Mouse (Mus musculus): ENCODE measurements around the gene Cpa2. TPM values are rescaled to one million over a fixed set of nuclear protein-coding genes. Genes with fewer than 3 reads are reported as not detected.

Gene Cpa2
- total and polyA plus RNA-seq, 2 experiments from 2014 or later, result 6.2 to 13.0 TPM

- no peaks in the 10 kb centered on the region for H3K27me3 ChIP-seq (ENCODE audit: insufficient read depth, low read length)
- no peak overlapping the region for H3K27ac ChIP-seq (ENCODE audit: low read depth, low read length)
- DNase-seq (ENCODE audit: low spot score) (no peak), ATAC-seq (ENCODE audit: low FRiP score) (no peak)
- no peak overlapping the region for H3K4me3 ChIP-seq (ENCODE audit: low read depth, low read length)
- no peak overlapping the region for H3K9ac ChIP-seq (replicated peaks; ENCODE audit: low read length, poor library complexity, severe bottlenecking)
- 95% methylated on average over 6 of the region's 6 CpGs for WGBS
- no peaks in the 10 kb centered on the region for H3K4me1 ChIP-seq (ENCODE audit: insufficient read depth, low read length)
- no peaks in the 10 kb centered on the region for H3K9me3 ChIP-seq (ENCODE audit: low read length)
- no peaks in the 10 kb centered on the region for H3K36me3 ChIP-seq (ENCODE audit: insufficient read depth, low read length)
- H3K4me2 ChIP-seq (ENCODE audit: low read depth, low read length, poor library complexity, severe bottlenecking), result no peak overlapping the region
- no peak for TF ChIP-seq CTCF (IDR thresholded peaks at IDR 0.05)
Measured at GRCm38 (mm10) chr6:30564051-30564450, 22.7 kb downstream of the Cpa2 start.

- H3K27me3 ChIP-seq (ENCODE audit: insufficient read depth, low read length), result no peaks in the 10 kb centered on the region
- H3K9ac ChIP-seq (replicated peaks; ENCODE audit: low read length, poor library complexity, severe bottlenecking), result no peak within 1 kb of the TSS
- DNase-seq (ENCODE audit: low spot score), result no peak
- 68% methylated on average over 5 of the region's 5 CpGs for WGBS
- no peak for ATAC-seq (ENCODE audit: low FRiP score)
- H3K36me3 ChIP-seq (ENCODE audit: insufficient read depth, low read length), result no peaks in the 10 kb centered on the region
- no peak within 1 kb of the TSS for H3K4me3 ChIP-seq (ENCODE audit: low read depth, low read length)
- H3K9me3 ChIP-seq (ENCODE audit: low read length), result no peaks in the 10 kb centered on the region
- no peak within 1 kb of the TSS for H3K4me2 ChIP-seq (ENCODE audit: low read depth, low read length, poor library complexity, severe bottlenecking)
- H3K27ac ChIP-seq (ENCODE audit: low read depth, low read length), result no peak within 1 kb of the TSS
- 0 out of 2 replicates have a peak, but pooled peaks cover 6% of the 10 kb centered on the region for H3K4me1 ChIP-seq (ENCODE audit: insufficient read depth, low read length)
- no peak for TF ChIP-seq CTCF (IDR thresholded peaks at IDR 0.05)
Measured at GRCm38 (mm10) chr6:30568069-30568468, 26.7 kb downstream of the Cpa2 start, which contains the start of gene Cpa4. TSS of gene Cpa4 (plus strand) at chr6:30568369.

- Histone ChIP-seq H3K4me1 (ENCODE audit: insufficient read depth, low read length) (0 out of 2 replicates have a peak, but pooled peaks cover 6% of the 10 kb centered on the region), H3K9ac (replicated peaks; ENCODE audit: low read length, poor library complexity, severe bottlenecking) (no peak overlapping the region), H3K9me3 (ENCODE audit: low read length) (no peaks in the 10 kb centered on the region), H3K4me2 (ENCODE audit: low read depth, low read length, poor library complexity, severe bottlenecking) (no peak overlapping the region), H3K36me3 (ENCODE audit: insufficient read depth, low read length) (no peaks in the 10 kb centered on the region), H3K4me3 (ENCODE audit: low read depth, low read length) (no peak overlapping the region), H3K27ac (ENCODE audit: low read depth, low read length) (no peak overlapping the region), H3K27me3 (ENCODE audit: insufficient read depth, low read length) (no peaks in the 10 kb centered on the region)
- no peak for ATAC-seq (ENCODE audit: low FRiP score)
- DNase-seq (ENCODE audit: low spot score), result no peak
- 83% methylated on average over 10 of the region's 10 CpGs for WGBS
- TF ChIP-seq CTCF (IDR thresholded peaks at IDR 0.05), result no peak
Measured at GRCm38 (mm10) chr6:30569331-30569730, 27.9 kb downstream of the Cpa2 start.

- Histone ChIP-seq H3K4me1 (ENCODE audit: insufficient read depth, low read length) (0 out of 2 replicates have a peak, but pooled peaks cover 6% of the 10 kb centered on the region), H3K4me2 (ENCODE audit: low read depth, low read length, poor library complexity, severe bottlenecking) (no peak overlapping the region), H3K4me3 (ENCODE audit: low read depth, low read length) (no peak overlapping the region), H3K9me3 (ENCODE audit: low read length) (no peaks in the 10 kb centered on the region), H3K9ac (replicated peaks; ENCODE audit: low read length, poor library complexity, severe bottlenecking) (no peak overlapping the region), H3K27me3 (ENCODE audit: insufficient read depth, low read length) (no peaks in the 10 kb centered on the region), H3K36me3 (ENCODE audit: insufficient read depth, low read length) (no peaks in the 10 kb centered on the region), H3K27ac (ENCODE audit: low read depth, low read length) (no peak overlapping the region)
- ATAC-seq (ENCODE audit: low FRiP score) (no peak), DNase-seq (ENCODE audit: low spot score) (no peak)
- no peak for TF ChIP-seq CTCF (IDR thresholded peaks at IDR 0.05)
- WGBS, result 90% methylated on average over 5 of the region's 5 CpGs
Measured at GRCm38 (mm10) chr6:30570012-30570411, 28.6 kb downstream of the Cpa2 start.

- H3K4me3 ChIP-seq (ENCODE audit: low read depth, low read length), result no peak overlapping the region
- no peaks in the 10 kb centered on the region for H3K27me3 ChIP-seq (ENCODE audit: insufficient read depth, low read length)
- TF ChIP-seq CTCF (IDR thresholded peaks at IDR 0.05), result no peak
- H3K27ac ChIP-seq (ENCODE audit: low read depth, low read length), result peak overlapping the region; percentile 55
- WGBS, result 24% methylated on average over 20 of the region's 20 CpGs
- no peaks in the 10 kb centered on the region for H3K36me3 ChIP-seq (ENCODE audit: insufficient read depth, low read length)
- 0 out of 2 replicates have a peak, but pooled peaks cover 6% of the 10 kb centered on the region for H3K4me1 ChIP-seq (ENCODE audit: insufficient read depth, low read length)
- ATAC-seq (ENCODE audit: low FRiP score) (peak; percentile 93), DNase-seq (ENCODE audit: low spot score) (peak; percentile 92)
- H3K9ac ChIP-seq (replicated peaks; ENCODE audit: low read length, poor library complexity, severe bottlenecking), result no peak overlapping the region
- H3K9me3 ChIP-seq (ENCODE audit: low read length), result no peaks in the 10 kb centered on the region
- peak overlapping the region; percentile 10; the same call in 1 of the 2 replicates for H3K4me2 ChIP-seq (ENCODE audit: low read depth, low read length, poor library complexity, severe bottlenecking)
Measured at GRCm38 (mm10) chr6:30572456-30573311, 31.3 kb downstream of the Cpa2 start.

GRCm38 (mm10) chr6:30573380-30573779 is 32.0 kb downstream of the Cpa2 start:
- Histone ChIP-seq H3K4me3 (ENCODE audit: low read depth, low read length) (no peak overlapping the region), H3K9me3 (ENCODE audit: low read length) (no peaks in the 10 kb centered on the region), H3K4me1 (ENCODE audit: insufficient read depth, low read length) (0 out of 2 replicates have a peak, but pooled peaks cover 6% of the 10 kb centered on the region), H3K36me3 (ENCODE audit: insufficient read depth, low read length) (no peaks in the 10 kb centered on the region), H3K27ac (ENCODE audit: low read depth, low read length) (peak overlapping the region; percentile 45; the same call in 1 of the 2 replicates), H3K4me2 (ENCODE audit: low read depth, low read length, poor library complexity, severe bottlenecking) (no peak overlapping the region), H3K27me3 (ENCODE audit: insufficient read depth, low read length) (no peaks in the 10 kb centered on the region), H3K9ac (replicated peaks; ENCODE audit: low read length, poor library complexity, severe bottlenecking) (no peak overlapping the region)
- ATAC-seq (ENCODE audit: low FRiP score), result no peak
- WGBS, result 65% methylated on average over 5 of the region's 5 CpGs
- no peak for DNase-seq (ENCODE audit: low spot score)
- no peak for TF ChIP-seq CTCF (IDR thresholded peaks at IDR 0.05)

Data from midbrain, postnatal 0 days (tissue).